Mouse (Mus musculus): ENCODE results near the gene Akap13.

DNA sequence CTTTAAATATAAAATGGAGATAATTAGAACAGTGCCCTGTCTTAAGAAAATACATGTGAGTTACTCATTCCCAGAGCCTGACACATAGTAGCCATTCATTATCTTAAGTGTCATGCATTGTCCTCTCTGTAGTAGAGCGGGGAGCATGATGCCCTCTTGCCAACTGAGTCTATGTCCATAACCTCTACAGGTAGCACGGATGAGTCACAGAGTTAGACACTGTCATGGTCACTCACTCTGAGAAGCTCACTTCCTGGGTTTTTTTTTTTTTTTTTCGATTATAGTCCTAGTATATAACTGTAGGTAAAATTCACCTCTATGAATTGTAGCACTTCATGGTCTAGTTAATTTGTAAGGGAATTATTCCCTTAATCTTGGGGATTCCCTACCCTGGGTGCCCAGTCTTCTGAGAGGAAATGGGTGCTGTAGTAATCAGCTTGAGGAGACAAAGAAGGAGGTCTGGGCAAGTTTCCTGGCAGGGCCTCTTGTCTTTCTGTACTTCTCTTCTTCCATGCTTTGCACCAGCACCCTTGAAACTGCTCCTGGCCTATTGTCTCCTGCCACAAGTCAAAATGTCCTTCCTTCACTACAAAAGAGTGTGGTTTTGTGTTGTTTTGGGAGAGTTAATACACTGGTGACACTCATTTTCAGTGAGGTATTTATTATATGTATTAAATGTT lies 247.8 kb downstream of the Akap13 start:
- TF ChIP-seq CHD2 (IDR thresholded peaks at IDR 0.05; ENCODE audit: low read depth, low read length) (no peak), HCFC1 (IDR thresholded peaks at IDR 0.05; ENCODE audit: borderline replicate concordance, insufficient read depth, low read length) (no peak), MAFK (IDR thresholded peaks at IDR 0.05; ENCODE audit: insufficient read depth, low read depth, low read length) (no peak), ZNF384 (IDR thresholded peaks at IDR 0.05; ENCODE audit: low read depth, low read length) (no peak), ZC3H11A (IDR thresholded peaks at IDR 0.05; ENCODE audit: borderline replicate concordance, low read depth, low read length) (no peak)
